Mouse (Mus musculus) left cerebral cortex, adult 2 months (tissue): Measurements from ENCODE around the gene H2-Ke6. TPM values are rescaled to one million over a fixed set of nuclear protein-coding genes. Genes with fewer than 3 reads are reported as not detected.

ENCODE experiments used
- DNase-seq, 2 experiments: peaks; one replicate each; pipeline ENCODE4 v3.0.0; 2021 to 2022; ENCODE audit warnings: low spot score in 2 of 2, mixed read lengths in 1 of 2; ENCODE audit errors: extremely low spot score in 1 of 2
- H3K27ac ChIP-seq: fragments of 200-600 bp; 2 replicates; pipeline ENCODE4 v1.8.1; 2022
- H3K4me3 ChIP-seq: fragments of 200-600 bp; 2 replicates; pipeline ENCODE4 v1.8.1; 2022
- CTCF ChIP-seq: fragments of 200-600 bp; IDR thresholded peaks from 2 replicates; pipeline ENCODE4 v1.8.1; 2022; ENCODE audit warnings: antibody characterized with exemption, mild to moderate bottlenecking, moderate library complexity
- intact Hi-C: fragments of 180-260 bp; cut with DNase I; formaldehyde crosslinking; loops from one replicate; pipeline ENCODE4 v1.15.1; 2025
- total RNA-seq, 2 experiments: library from RNA; stranded (reverse); gene quantifications; 2 replicates each; pipeline ENCODE4 v1.2.3; 2021

H2-Ke6 gene
- total RNA-seq, 2 experiments from 2014 or later = 34.4 to 41.2 TPM

DNA sequence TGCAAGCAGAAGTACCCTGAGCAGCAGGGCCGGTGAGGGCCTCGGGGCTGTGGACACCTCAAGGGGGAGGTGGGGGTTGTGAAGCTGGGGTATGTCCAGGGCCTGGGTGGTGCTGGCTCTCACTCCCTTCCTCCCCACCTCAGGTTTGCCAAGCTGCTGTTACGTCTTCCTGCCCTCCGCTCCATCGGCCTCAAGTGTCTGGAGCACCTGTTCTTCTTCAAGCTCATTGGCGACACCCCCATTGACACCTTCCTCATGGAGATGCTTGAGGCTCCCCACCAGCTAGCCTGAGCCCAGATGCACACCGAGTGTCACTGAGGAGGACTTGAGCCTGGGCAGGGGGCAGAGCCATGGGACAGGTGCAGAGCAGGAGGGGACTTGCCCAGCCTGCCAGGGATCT lies 9.4 kb upstream of the H2-Ke6 start:
- TF ChIP-seq CTCF = no peak
- H3K4me3 ChIP-seq = no peak overlapping the region
- DNase-seq = no peak
- intact Hi-C loops = loop anchor here (2.0 kb wide), 1 partner anchor 74 kb away; no protein-coding TSS in a partner anchor
- no peak overlapping the region for H3K27ac ChIP-seq

DNA sequence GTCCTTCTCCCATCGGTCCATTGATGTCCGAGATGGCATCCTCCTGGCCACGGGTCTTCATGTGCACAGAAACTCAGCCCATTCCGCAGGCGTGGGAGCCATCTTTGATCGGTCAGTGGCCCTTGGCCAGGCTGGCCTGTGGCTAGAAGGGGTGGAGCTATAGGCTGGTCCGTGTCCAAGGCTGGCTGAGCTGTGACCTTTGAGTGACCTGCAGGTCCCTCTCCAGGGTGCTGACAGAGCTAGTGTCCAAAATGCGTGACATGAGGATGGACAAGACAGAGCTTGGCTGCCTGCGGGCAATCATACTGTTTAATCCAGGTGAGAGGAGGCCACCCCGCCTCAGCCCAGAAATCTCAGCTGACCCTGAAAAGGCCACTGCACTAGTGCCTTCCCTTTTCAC lies 8.8 kb upstream of the H2-Ke6 start:
- intact Hi-C loops = loop anchor here (2.0 kb wide), 1 partner anchor 74 kb away; no protein-coding TSS in a partner anchor
- TF ChIP-seq CTCF = no peak
- no peak overlapping the region for H3K4me3 ChIP-seq
- no peak overlapping the region for H3K27ac ChIP-seq
- no peak for DNase-seq

DNA sequence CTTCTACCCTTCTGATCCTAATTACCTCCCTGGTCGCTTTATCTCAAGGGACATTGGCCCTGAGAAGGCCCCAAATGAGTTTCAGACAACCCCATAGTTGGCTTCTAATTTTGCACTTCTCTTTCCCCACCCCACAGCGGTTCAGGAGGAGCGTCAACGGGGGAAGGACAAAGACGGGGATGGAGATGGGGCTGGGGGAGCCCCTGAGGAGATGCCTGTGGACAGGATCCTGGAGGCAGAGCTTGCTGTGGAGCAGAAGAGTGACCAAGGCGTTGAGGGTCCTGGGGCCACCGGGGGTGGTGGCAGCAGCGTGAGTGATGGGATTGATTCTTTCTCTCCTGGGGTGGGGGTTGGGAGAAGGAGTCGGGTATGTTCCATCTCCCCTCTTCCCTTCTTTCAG lies 7.7 kb upstream of the H2-Ke6 start:
- H3K4me3 ChIP-seq = no peak overlapping the region
- intact Hi-C loops = no loop called here
- DNase-seq = no peak
- TF ChIP-seq CTCF = no peak
- no peak overlapping the region for H3K27ac ChIP-seq

DNA sequence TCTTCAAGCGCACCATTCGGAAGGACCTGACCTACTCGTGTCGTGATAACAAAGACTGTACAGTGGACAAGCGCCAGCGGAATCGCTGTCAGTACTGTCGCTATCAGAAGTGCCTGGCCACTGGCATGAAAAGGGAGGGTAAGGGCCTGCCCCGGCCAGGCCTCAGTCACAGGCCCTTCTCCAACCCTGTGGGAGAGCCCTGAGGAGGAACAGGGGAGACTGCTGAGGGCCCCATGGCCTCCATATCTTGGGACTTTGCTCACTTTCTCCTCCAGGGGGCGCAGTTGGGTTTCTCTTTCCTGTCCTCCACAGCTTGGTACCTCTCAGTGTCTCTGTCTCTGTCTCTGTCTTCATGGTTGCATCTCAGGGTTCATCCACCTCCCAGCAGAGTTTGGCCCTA lies 6.2 kb upstream of the H2-Ke6 start:
- intact Hi-C loops = loop anchor here (5.0 kb wide), 1 partner anchor 558 kb away; the partner anchor contains the start of gene Pbx2

DNA sequence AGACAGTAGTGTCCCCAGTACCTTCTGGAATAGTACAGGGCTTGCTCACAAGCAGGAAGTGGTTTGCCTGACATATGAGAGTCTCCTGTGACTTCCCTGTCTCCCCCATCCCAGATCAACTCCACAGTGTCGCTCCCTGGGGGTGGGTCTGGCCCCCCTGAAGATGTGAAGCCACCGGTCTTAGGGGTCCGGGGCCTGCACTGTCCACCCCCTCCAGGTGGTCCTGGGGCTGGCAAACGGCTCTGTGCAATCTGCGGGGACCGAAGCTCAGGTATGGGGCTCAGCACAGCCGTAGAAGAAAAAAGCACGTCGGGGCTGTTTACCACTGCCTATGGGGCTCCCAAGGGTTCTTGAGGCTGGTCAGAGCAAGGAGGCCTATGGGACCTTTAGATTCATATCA lies 5.6 kb upstream of the H2-Ke6 start:
- TF ChIP-seq CTCF = no peak
- DNase-seq = no peak
- intact Hi-C loops = loop anchor here (2.0 to 5.0 kb wide), 3 partner anchors 43 to 559 kb away; partner anchors contain the start of genes H2-DMa and Pbx2
- H3K27ac ChIP-seq = no peak overlapping the region; the same call in 1 of the 2 replicates
- H3K4me3 ChIP-seq = no peak overlapping the region

More for the DNA sequence above, 6.2 kb upstream of the H2-Ke6 start:
- Histone ChIP-seq H3K27ac (no peak overlapping the region), H3K4me3 (no peak overlapping the region)
- peak; percentile 77 for TF ChIP-seq CTCF
- DNase-seq = peak in 1 of 2 experiments; percentile 67

DNA sequence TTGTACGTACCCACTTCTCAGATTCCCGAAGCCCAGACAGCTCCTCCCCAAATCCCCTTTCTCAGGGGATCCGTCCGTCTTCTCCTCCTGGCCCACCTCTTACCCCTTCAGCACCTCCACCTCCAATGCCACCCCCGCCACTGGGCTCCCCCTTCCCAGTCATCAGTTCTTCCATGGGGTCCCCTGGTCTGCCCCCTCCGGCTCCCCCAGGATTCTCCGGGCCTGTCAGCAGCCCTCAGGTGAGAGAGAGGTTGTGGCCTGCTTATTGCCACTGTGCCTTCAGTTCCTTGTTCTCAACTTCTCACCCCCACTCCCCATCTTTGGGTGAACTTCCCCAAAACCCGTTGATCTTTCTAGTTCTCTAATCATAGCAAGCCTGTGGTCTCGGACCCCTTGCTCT lies 4.9 kb upstream of the H2-Ke6 start:
- Histone ChIP-seq H3K27ac (peak overlapping the region; percentile 98; the same call in 1 of the 2 replicates), H3K4me3 (peak overlapping the region; percentile 82)
- no peak for DNase-seq
- no peak for TF ChIP-seq CTCF
- intact Hi-C loops = loop anchor here (2.0 to 5.0 kb wide), 3 partner anchors 44 to 559 kb away; partner anchors contain the start of genes H2-DMa and Pbx2

DNA sequence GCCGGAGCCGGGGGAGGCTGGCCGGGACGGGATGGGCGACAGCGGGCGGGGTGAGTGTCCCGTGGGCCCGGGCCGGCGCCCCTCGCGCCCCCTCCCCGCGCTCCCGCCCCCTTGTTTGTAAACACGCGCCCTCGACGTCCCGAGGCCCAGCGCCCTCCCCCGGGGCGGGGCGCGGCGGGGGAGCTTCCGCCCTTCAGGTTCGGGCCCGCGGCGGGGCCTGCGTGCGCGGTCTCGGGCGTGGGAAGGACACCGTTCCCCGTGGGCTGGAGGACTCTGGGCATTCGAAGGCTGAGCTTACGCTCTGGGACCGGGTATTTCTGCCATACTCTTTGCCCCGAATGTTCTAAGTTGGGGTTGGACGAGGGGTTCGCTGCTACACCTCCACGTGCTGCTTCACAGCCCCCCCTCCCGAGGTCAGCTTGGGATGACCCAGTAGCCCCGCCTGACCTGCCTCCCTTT lies 4.3 kb upstream of the H2-Ke6 start:
- Histone ChIP-seq H3K27ac (peak overlapping the region; percentile 98), H3K4me3 (peak overlapping the region; percentile 82)
- DNase-seq = peak in 1 of 2 experiments; percentile 67
- TF ChIP-seq CTCF = no peak
- intact Hi-C loops = loop anchor here (2.0 to 5.0 kb wide), 3 partner anchors 45 to 560 kb away; partner anchors contain the start of genes H2-DMa and Pbx2

DNA sequence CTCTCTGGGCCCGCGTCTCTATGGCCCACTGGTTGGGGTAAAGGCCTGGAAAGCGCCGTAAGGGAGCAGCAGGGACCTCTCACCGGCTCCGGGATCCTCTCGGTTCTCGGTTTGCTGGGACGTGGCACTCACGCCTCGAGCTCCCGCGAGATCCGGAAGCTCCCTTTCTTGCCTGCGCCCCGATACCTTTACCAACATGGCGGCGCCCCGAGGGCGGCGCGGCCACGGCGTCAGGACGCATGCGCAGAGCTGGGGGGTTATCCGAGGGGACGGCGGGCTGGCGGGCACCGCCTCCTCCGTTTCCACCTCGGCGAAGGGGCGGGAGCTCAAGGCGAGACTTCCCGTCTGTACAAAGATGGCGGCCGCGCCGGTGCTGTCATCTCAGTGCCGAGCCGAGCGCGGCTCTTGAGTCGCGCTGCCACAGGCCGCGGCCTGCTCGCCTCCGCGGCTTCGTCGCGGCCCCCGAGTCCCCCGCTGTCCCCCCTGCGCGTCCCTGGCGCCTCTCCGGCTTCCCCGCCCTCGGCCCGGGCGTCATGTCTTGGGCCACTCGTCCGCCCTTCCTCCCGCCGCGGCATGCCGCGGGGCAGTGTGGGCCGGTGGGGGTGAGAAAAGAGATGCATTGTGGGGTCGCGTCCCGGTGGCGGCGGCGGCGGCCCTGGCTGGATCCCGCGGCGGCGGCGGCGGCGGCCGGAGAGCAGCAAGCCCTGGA lies 3.8 kb upstream of the H2-Ke6 start, which contains the start of the genes Slc39a7 and Rxrb:
Gene Slc39a7, minus strand, starts transcription at position 218 of the 709 bp plus-strand sequence.
Gene Rxrb, plus strand, starts transcription at position 348 of the 709 bp plus-strand sequence.
- TF ChIP-seq CTCF = no peak; the same call in 1 of the 2 replicates
- DNase-seq = peak; percentile 98 to 99
- intact Hi-C loops = loop anchor here (2.0 to 5.0 kb wide), 3 partner anchors 45 to 561 kb away; partner anchors contain the start of genes H2-DMa and Pbx2

DNA sequence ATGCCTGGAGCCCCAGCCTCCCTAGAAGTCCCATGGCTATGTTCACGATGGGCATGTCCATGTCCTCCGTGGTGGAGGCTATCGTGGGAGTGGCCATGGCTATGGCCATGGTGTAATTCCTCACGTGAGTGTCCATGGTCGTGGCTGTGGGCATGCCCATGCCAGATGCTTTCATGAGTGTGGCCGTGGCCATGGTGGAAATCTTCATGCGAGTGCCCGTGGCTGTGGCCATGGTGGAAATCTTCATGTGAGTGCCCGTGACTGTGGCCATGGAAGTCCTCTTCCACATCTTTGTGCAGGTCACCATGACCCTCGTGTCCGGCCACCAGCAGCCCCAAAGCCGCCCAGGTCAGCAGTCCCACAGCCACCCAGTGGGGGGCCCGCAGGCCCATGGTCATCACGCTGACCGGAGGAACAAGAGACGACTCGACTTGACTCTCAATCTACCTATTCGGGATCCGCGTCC lies 3.0 kb upstream of the H2-Ke6 start:
- Histone ChIP-seq H3K4me3 (peak overlapping the region; percentile 82), H3K27ac (peak overlapping the region; percentile 98)
- no peak; the same call in none of the 2 replicates for TF ChIP-seq CTCF
- intact Hi-C loops = loop anchor here (5.0 kb wide), 1 partner anchor 561 kb away; the partner anchor contains the start of gene Pbx2
- DNase-seq = no peak

More for the DNA sequence above, 3.8 kb upstream of the H2-Ke6 start, which contains the start of the genes Slc39a7 and Rxrb:
- Histone ChIP-seq H3K4me3 (peak within 1 kb of the TSS; percentile 82), H3K27ac (peak within 1 kb of the TSS; percentile 98)

DNA sequence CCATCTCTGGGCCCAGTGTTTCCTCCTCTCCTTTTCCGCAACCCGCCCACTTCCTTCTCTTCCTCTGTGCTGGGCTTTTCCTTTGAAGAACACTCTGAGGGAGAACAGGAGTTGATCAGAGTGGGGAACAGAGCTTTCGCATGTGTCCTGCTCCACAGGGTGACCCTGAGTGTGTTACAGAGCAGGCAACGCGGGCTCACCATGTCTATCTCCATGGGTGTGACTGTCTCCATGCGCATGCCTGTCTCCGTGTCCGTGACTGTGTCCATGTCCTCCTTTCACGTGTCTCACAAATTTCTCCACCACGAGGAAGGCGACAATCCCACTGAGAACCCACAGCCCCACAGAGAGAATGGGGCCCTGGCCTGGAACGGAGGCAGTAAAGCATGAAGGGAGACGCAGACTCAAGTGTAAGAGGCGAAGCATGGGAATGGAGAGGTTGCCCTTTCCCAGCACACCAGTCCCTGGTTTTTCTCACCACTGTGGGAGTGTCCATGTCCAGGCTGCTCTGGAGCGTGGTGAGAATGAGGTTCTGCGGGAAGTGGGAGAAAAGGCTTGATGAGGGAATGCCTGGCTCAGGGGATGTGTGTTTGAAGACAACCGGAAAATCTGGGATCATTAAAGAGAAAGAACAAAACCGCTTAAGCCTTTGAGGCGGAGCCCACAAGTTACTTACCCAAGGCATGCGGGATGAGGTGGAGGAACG lies 2.2 kb upstream of the H2-Ke6 start:
- no peak for DNase-seq
- Histone ChIP-seq H3K4me3 (peak overlapping the region; percentile 82), H3K27ac (no peak overlapping the region)
- intact Hi-C loops = loop anchor here (5.0 kb wide), 1 partner anchor 562 kb away; the partner anchor contains the start of gene Pbx2
- TF ChIP-seq CTCF = no peak

DNA sequence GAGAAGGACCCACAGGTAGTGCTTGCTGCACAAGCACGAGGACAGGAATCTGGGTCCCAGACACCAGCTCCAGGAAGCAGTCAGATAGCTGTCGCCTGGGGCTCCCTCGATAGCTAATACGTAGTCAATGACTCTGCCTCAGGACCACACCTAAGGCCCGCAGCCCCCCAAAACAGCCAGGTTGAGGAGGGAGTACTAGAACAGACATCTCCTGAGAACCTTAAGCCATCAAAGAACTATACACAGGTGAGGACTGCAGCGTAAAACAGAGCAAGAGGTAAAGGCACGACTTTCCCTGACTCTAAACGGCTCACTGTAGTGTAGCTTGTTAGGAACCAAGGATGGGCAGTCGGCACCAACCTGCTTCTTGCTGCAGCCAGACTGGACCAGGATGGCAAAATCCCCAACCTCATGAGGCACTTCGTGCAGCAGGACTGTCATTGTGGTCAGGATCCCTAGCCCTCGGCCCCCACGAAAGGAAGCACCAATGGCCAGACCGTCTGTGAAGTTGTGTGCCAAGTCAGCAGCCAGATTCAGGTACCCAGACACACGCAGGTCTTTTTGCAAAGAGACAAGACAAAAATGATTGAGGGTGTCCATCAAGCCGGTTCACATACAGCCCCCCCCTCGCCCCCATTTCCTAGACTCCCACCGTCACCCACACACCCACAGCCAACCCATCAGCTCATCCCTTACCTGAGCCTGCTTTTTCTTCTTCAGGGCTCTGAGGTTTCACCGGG lies 1.5 kb upstream of the H2-Ke6 start:
- Histone ChIP-seq H3K27ac (no peak overlapping the region), H3K4me3 (no peak overlapping the region)
- no peak for TF ChIP-seq CTCF
- no peak for DNase-seq
- intact Hi-C loops = no loop called here
